Mouse (Mus musculus): ENCODE measurements at regions not wholly inside any gene's neighbourhood (a gene's known extent, or its start where the extent isn't known, plus 50 kb on each side); places are given as distances from the start of the nearest gene placed in this dataset.

- no peak for DNase-seq (ENCODE audit: low spot score in 2 of 2)
- no peak for TF ChIP-seq CTCF (conservative IDR thresholded peaks at IDR 0.05)
- H3K4me3 ChIP-seq, result no peak overlapping the region
- H3K27ac ChIP-seq, result no peak overlapping the region
Observed at GRCm38 (mm10) chr14:76822766-76823325, 213.7 kb upstream of the Ccdc122 start.

GRCm38 (mm10) chr14:76821892-76822291 lies 214.7 kb upstream of the Ccdc122 start:
- no peak for DNase-seq (ENCODE audit: low spot score in 2 of 2)
- no peak for TF ChIP-seq CTCF (conservative IDR thresholded peaks at IDR 0.05)

GRCm38 (mm10) chr14:76821484-76821883 lies 215.1 kb upstream of the Ccdc122 start:
- no peak for TF ChIP-seq CTCF (conservative IDR thresholded peaks at IDR 0.05)
- H3K4me3 ChIP-seq, result no peak overlapping the region
- DNase-seq (ENCODE audit: low spot score in 2 of 2), result no peak
- H3K27ac ChIP-seq, result no peak overlapping the region

More at GRCm38 (mm10) chr14:76821892-76822291, 214.7 kb upstream of the Ccdc122 start:
- no peak overlapping the region for H3K4me3 ChIP-seq
- no peak overlapping the region for H3K27ac ChIP-seq

GRCm38 (mm10) chr14:76820989-76821388 lies 215.6 kb upstream of the Ccdc122 start:
- no peak for TF ChIP-seq CTCF (conservative IDR thresholded peaks at IDR 0.05)
- H3K4me3 ChIP-seq, result no peak overlapping the region
- H3K27ac ChIP-seq, result no peak overlapping the region
- DNase-seq (ENCODE audit: low spot score in 2 of 2), result no peak

GRCm38 (mm10) chr14:76819690-76820089 lies 216.9 kb upstream of the Ccdc122 start:
- H3K27ac ChIP-seq, result peak overlapping the region; percentile 89
- H3K4me3 ChIP-seq, result no peak overlapping the region
- 0 out of 2 replicates have a peak, but pooled peaks have one; percentile 7 for TF ChIP-seq CTCF (conservative IDR thresholded peaks at IDR 0.05)
- peak; percentile 69 to 77 for DNase-seq (ENCODE audit: low spot score in 2 of 2)

GRCm38 (mm10) chr14:76818256-76819010 lies 218.1 kb upstream of the Ccdc122 start:
- DNase-seq (ENCODE audit: low spot score in 2 of 2), result no peak
- no peak for TF ChIP-seq CTCF (conservative IDR thresholded peaks at IDR 0.05)
- Histone ChIP-seq H3K4me3 (no peak overlapping the region), H3K27ac (peak overlapping the region; percentile 89)

- Histone ChIP-seq H3K4me3 (no peak overlapping the region), H3K27ac (peak overlapping the region; percentile 89; the same call in 1 of the 2 replicates)
- DNase-seq (ENCODE audit: low spot score in 2 of 2), result no peak
- TF ChIP-seq CTCF (conservative IDR thresholded peaks at IDR 0.05), result no peak
Observed at GRCm38 (mm10) chr14:76817189-76817772, 219.3 kb upstream of the Ccdc122 start.

GRCm38 (mm10) chr14:76816666-76817065 lies 219.9 kb upstream of the Ccdc122 start:
- peak; percentile 24; the same call in 1 of the 2 replicates for TF ChIP-seq CTCF (conservative IDR thresholded peaks at IDR 0.05)
- H3K27ac ChIP-seq, result no peak overlapping the region
- H3K4me3 ChIP-seq, result no peak overlapping the region
- no peak for DNase-seq (ENCODE audit: low spot score in 2 of 2)

GRCm38 (mm10) chr14:76812155-76812875 lies 224.3 kb upstream of the Ccdc122 start:
- Histone ChIP-seq H3K4me3 (no peak overlapping the region), H3K27ac (no peak overlapping the region)
- DNase-seq (ENCODE audit: low spot score in 2 of 2), result no peak
- no peak for TF ChIP-seq CTCF (conservative IDR thresholded peaks at IDR 0.05)

GRCm38 (mm10) chr14:76810697-76811589 lies 225.6 kb upstream of the Ccdc122 start:
- DNase-seq (ENCODE audit: low spot score in 2 of 2), result no peak
- H3K4me3 ChIP-seq, result no peak overlapping the region
- no peak overlapping the region for H3K27ac ChIP-seq
- TF ChIP-seq CTCF (conservative IDR thresholded peaks at IDR 0.05), result no peak

GRCm38 (mm10) chr14:76810041-76810440 lies 226.5 kb upstream of the Ccdc122 start:
- TF ChIP-seq CTCF (conservative IDR thresholded peaks at IDR 0.05), result no peak
- no peak overlapping the region for H3K4me3 ChIP-seq
- H3K27ac ChIP-seq, result no peak overlapping the region
- no peak for DNase-seq (ENCODE audit: low spot score in 2 of 2)

- Histone ChIP-seq H3K4me3 (no peak overlapping the region), H3K27ac (no peak overlapping the region)
- DNase-seq (ENCODE audit: low spot score in 2 of 2), result no peak
- TF ChIP-seq CTCF (conservative IDR thresholded peaks at IDR 0.05), result no peak
Observed at GRCm38 (mm10) chr14:76809411-76809810, 227.2 kb upstream of the Ccdc122 start.

Data from layer of hippocampus, adult 2 months (tissue).